Mouse (Mus musculus): Measurements from ENCODE around the gene Sprr3.

DNA sequence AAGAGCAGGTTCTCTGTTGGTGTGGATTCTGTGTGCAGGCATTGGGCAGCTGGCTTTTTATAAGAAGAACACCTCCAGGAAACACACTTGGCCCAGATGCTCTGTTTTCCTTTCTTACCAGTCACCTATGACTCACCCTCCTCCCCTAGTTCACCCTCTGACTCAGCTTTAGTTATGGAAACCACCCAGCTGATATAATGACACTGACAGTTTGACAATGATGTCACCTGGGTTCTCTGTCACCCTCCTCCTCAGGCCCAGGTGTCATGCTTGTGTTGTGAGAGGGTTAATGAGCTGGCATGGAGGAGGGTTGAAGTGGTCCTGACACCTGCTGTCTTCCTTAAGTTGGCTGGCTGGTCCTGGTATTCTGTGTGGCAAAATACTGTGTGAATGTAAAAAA, 27.3 kb upstream of the Sprr3 start, which contains the start of gene Sprr1a:
- TF ChIP-seq NELFE (IDR thresholded peaks at IDR 0.05; ENCODE audit: low read depth, low read length), result no peak
- TF ChIP-seq CTCF (IDR thresholded peaks at IDR 0.05 in 2 of 3, conservative IDR thresholded peaks at IDR 0.05 in 1 of 3; ENCODE audit: control insufficient read depth in 1 of 3, insufficient read depth in 1 of 3, low read depth in 2 of 3, low read length in 3 of 3, poor library complexity in 1 of 3, severe bottlenecking in 1 of 3), result no peak
- TF ChIP-seq POLR2AphosphoS2 (IDR thresholded peaks at IDR 0.05; ENCODE audit: low read length), result no peak

Data from MEL (cell line).